Mouse (Mus musculus) olfactory bulb, adult 2 months (tissue): ENCODE results near the gene Galm.

ENCODE experiments used
- CTCF ChIP-seq: fragments of 200-500 bp; IDR thresholded peaks from 2 replicates; pipeline ENCODE4 v1.5.1; 2012; ENCODE audit warnings: low read depth, mild to moderate bottlenecking, low read length, moderate library complexity; ENCODE audit not compliant: insufficient read depth
- POLR2A ChIP-seq: fragments of 200-500 bp; IDR thresholded peaks from 2 replicates; pipeline ENCODE4 v1.6.1; 2012; ENCODE audit warnings: mild to moderate bottlenecking, low read depth, low read length, moderate library complexity; ENCODE audit not compliant: insufficient read depth

DNA sequence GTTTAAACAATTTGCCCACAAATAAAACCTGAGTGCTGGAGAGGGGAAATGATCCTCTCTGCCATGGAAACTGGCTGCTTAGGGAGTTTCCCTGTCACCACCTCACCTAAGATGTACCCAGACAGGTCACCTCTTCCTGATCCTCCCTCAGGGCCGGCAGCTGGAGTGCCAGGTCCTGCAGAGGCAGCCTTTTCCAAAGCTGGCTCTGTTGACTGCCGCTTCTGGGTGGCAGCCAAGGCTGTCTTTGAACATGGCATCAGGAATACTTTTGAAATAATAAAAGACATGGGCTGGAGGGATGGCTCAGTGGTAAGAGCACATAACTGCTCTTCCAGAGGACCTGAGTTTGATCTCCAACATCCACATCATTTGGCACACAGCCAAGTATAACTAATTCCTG, 102.1 kb downstream of the Galm start:
- TF ChIP-seq CTCF (no peak), POLR2A (no peak)
